Mouse (Mus musculus): Measurements from ENCODE around the gene Zfp488. TPM values are rescaled to one million over a fixed set of nuclear protein-coding genes. Genes with fewer than 3 reads are reported as not detected.

Gene Zfp488
- polyA plus RNA-seq, 1 experiment from 2014 or later, result 0.15 TPM

GRCm38 (mm10) chr14:33989201-33989600, 10.6 kb upstream of the Zfp488 start:
- H3K9ac ChIP-seq, result no peak overlapping the region
- no peaks in the 10 kb centered on the region for H3K36me3 ChIP-seq
- ATAC-seq (ENCODE audit: insufficient read depth, low FRiP score, low read depth), result no peak
- no peak overlapping the region for H3K4me2 ChIP-seq
- no peak overlapping the region for H3K27ac ChIP-seq
- H3K4me3 ChIP-seq (replicated peaks), result no peak overlapping the region
- 53% methylated on average over 3 of the region's 3 CpGs for WGBS
- no peaks in the 10 kb centered on the region for H3K4me1 ChIP-seq
- no peaks in the 10 kb centered on the region for H3K27me3 ChIP-seq (replicated peaks)
- no peaks in the 10 kb centered on the region for H3K9me3 ChIP-seq

- Histone ChIP-seq H3K4me3 (replicated peaks) (no peak overlapping the region), H3K36me3 (no peaks in the 10 kb centered on the region), H3K9me3 (no peaks in the 10 kb centered on the region), H3K27me3 (replicated peaks) (peaks cover 7% of the 10 kb centered on the region; the same call in 1 of the 2 replicates), H3K4me1 (peaks cover 6% of the 10 kb centered on the region), H3K4me2 (no peak overlapping the region), H3K9ac (no peak overlapping the region), H3K27ac (no peak overlapping the region)
- WGBS, result 42% methylated on average over 7 of the region's 7 CpGs
- no peak for ATAC-seq (ENCODE audit: insufficient read depth, low FRiP score, low read depth)
Observed at GRCm38 (mm10) chr14:33977748-33978147, 816 bp downstream of the Zfp488 start.

GRCm38 (mm10) chr14:33974752-33975151, 3.8 kb downstream of the Zfp488 start:
- WGBS, result 69% methylated on average over 5 of the region's 5 CpGs
- ATAC-seq (ENCODE audit: insufficient read depth, low FRiP score, low read depth), result no peak

GRCm38 (mm10) chr14:33972679-33973078, 5.9 kb downstream of the Zfp488 start:
- Histone ChIP-seq H3K36me3 (no peaks in the 10 kb centered on the region), H3K4me1 (no peaks in the 10 kb centered on the region), H3K27me3 (replicated peaks) (no peaks in the 10 kb centered on the region; the same call in 1 of the 2 replicates), H3K4me3 (replicated peaks) (no peak overlapping the region), H3K4me2 (no peak overlapping the region), H3K9ac (no peak overlapping the region), H3K9me3 (no peaks in the 10 kb centered on the region), H3K27ac (no peak overlapping the region)
- ATAC-seq (ENCODE audit: insufficient read depth, low FRiP score, low read depth), result no peak
- 49% methylated on average over 7 of the region's 7 CpGs for WGBS

More at GRCm38 (mm10) chr14:33974752-33975151, 3.8 kb downstream of the Zfp488 start:
- no peak overlapping the region for H3K4me2 ChIP-seq
- H3K4me3 ChIP-seq (replicated peaks), result no peak overlapping the region
- peaks cover 6% of the 10 kb centered on the region for H3K4me1 ChIP-seq
- no peaks in the 10 kb centered on the region for H3K36me3 ChIP-seq
- peaks cover 7% of the 10 kb centered on the region; the same call in 1 of the 2 replicates for H3K27me3 ChIP-seq (replicated peaks)
- H3K9ac ChIP-seq, result no peak overlapping the region
- no peak overlapping the region for H3K27ac ChIP-seq
- no peaks in the 10 kb centered on the region for H3K9me3 ChIP-seq

GRCm38 (mm10) chr14:33965675-33966074, 12.9 kb downstream of the Zfp488 start:
- no peaks in the 10 kb centered on the region for H3K36me3 ChIP-seq
- ATAC-seq (ENCODE audit: insufficient read depth, low FRiP score, low read depth), result no peak
- WGBS, result 60% methylated on average over 7 of the region's 7 CpGs
- no peak overlapping the region for H3K9ac ChIP-seq
- H3K27me3 ChIP-seq (replicated peaks), result no peaks in the 10 kb centered on the region
- H3K9me3 ChIP-seq, result no peaks in the 10 kb centered on the region
- no peak overlapping the region for H3K4me2 ChIP-seq
- no peaks in the 10 kb centered on the region for H3K4me1 ChIP-seq
- H3K27ac ChIP-seq, result no peak overlapping the region
- no peak overlapping the region for H3K4me3 ChIP-seq (replicated peaks)

- no peak for ATAC-seq (ENCODE audit: insufficient read depth, low FRiP score, low read depth)
Observed at GRCm38 (mm10) chr14:33959341-33959740, 19.2 kb downstream of the Zfp488 start.

GRCm38 (mm10) chr14:33958841-33959240, 19.7 kb downstream of the Zfp488 start:
- no peak overlapping the region for H3K4me3 ChIP-seq (replicated peaks)
- H3K9me3 ChIP-seq, result no peaks in the 10 kb centered on the region
- no peak overlapping the region for H3K27ac ChIP-seq
- no peak overlapping the region for H3K9ac ChIP-seq
- no peaks in the 10 kb centered on the region for H3K36me3 ChIP-seq
- WGBS, result 43% methylated on average over 3 of the region's 3 CpGs
- H3K4me1 ChIP-seq, result no peaks in the 10 kb centered on the region
- H3K27me3 ChIP-seq (replicated peaks), result no peaks in the 10 kb centered on the region
- no peak for ATAC-seq (ENCODE audit: insufficient read depth, low FRiP score, low read depth)
- no peak overlapping the region for H3K4me2 ChIP-seq

More at GRCm38 (mm10) chr14:33959341-33959740, 19.2 kb downstream of the Zfp488 start:
- no peaks in the 10 kb centered on the region for H3K27me3 ChIP-seq (replicated peaks)
- H3K4me1 ChIP-seq, result no peaks in the 10 kb centered on the region
- H3K9ac ChIP-seq, result no peak overlapping the region
- no peaks in the 10 kb centered on the region for H3K36me3 ChIP-seq
- H3K27ac ChIP-seq, result no peak overlapping the region
- H3K9me3 ChIP-seq, result no peaks in the 10 kb centered on the region
- H3K4me3 ChIP-seq (replicated peaks), result no peak overlapping the region
- H3K4me2 ChIP-seq, result no peak overlapping the region
- WGBS, result 10% methylated on average over 9 of the region's 9 CpGs

GRCm38 (mm10) chr14:33958186-33958585, 20.4 kb downstream of the Zfp488 start:
- H3K36me3 ChIP-seq, result no peaks in the 10 kb centered on the region
- no peak overlapping the region for H3K4me2 ChIP-seq
- H3K4me1 ChIP-seq, result no peaks in the 10 kb centered on the region
- no peak overlapping the region for H3K27ac ChIP-seq
- no peak overlapping the region for H3K4me3 ChIP-seq (replicated peaks)
- H3K27me3 ChIP-seq (replicated peaks), result no peaks in the 10 kb centered on the region
- ATAC-seq (ENCODE audit: insufficient read depth, low FRiP score, low read depth), result no peak
- H3K9ac ChIP-seq, result no peak overlapping the region
- 85% methylated on average over 4 of the region's 4 CpGs for WGBS
- H3K9me3 ChIP-seq, result no peaks in the 10 kb centered on the region

- Histone ChIP-seq H3K27ac (no peak overlapping the region), H3K4me3 (replicated peaks) (no peak overlapping the region), H3K9me3 (no peaks in the 10 kb centered on the region), H3K4me1 (no peaks in the 10 kb centered on the region), H3K27me3 (replicated peaks) (no peaks in the 10 kb centered on the region), H3K9ac (no peak overlapping the region), H3K4me2 (no peak overlapping the region), H3K36me3 (no peaks in the 10 kb centered on the region)
- 70% methylated on average over 13 of the region's 13 CpGs for WGBS
- ATAC-seq (ENCODE audit: insufficient read depth, low FRiP score, low read depth), result no peak
Observed at GRCm38 (mm10) chr14:33956055-33956454, 22.5 kb downstream of the Zfp488 start.

- Histone ChIP-seq H3K27me3 (replicated peaks) (no peaks in the 10 kb centered on the region), H3K27ac (no peak within 1 kb of the TSS), H3K9me3 (no peaks in the 10 kb centered on the region), H3K9ac (no peak within 1 kb of the TSS), H3K36me3 (no peaks in the 10 kb centered on the region), H3K4me3 (replicated peaks) (no peak within 1 kb of the TSS), H3K4me1 (no peaks in the 10 kb centered on the region), H3K4me2 (no peak within 1 kb of the TSS)
- WGBS, result 80% methylated on average over 5 of the region's 5 CpGs
- ATAC-seq (ENCODE audit: insufficient read depth, low FRiP score, low read depth), result no peak
Observed at GRCm38 (mm10) chr14:33953761-33954160, 24.8 kb downstream of the Zfp488 start, which contains the start of gene Rbp3. Gene Rbp3 (plus strand): TSS chr14:33954003.

- no peak for ATAC-seq (ENCODE audit: insufficient read depth, low FRiP score, low read depth)
- Histone ChIP-seq H3K27ac (no peak overlapping the region), H3K36me3 (no peaks in the 10 kb centered on the region), H3K9me3 (no peaks in the 10 kb centered on the region), H3K4me3 (replicated peaks) (no peak overlapping the region), H3K4me1 (no peaks in the 10 kb centered on the region), H3K27me3 (replicated peaks) (no peaks in the 10 kb centered on the region), H3K9ac (no peak overlapping the region), H3K4me2 (no peak overlapping the region)
- 39% methylated on average over 6 of the region's 6 CpGs for WGBS
Observed at GRCm38 (mm10) chr14:33952233-33952981, 26.2 kb downstream of the Zfp488 start.

GRCm38 (mm10) chr14:33946125-33946524, 32.4 kb downstream of the Zfp488 start:
- no peak for ATAC-seq (ENCODE audit: insufficient read depth, low FRiP score, low read depth)
- WGBS, result 60% methylated on average over 6 of the region's 6 CpGs

More at GRCm38 (mm10) chr14:33946125-33946524, 32.4 kb downstream of the Zfp488 start:
- Histone ChIP-seq H3K9ac (no peak overlapping the region), H3K9me3 (no peaks in the 10 kb centered on the region), H3K4me3 (replicated peaks) (no peak overlapping the region), H3K4me1 (no peaks in the 10 kb centered on the region), H3K27me3 (replicated peaks) (no peaks in the 10 kb centered on the region), H3K36me3 (no peaks in the 10 kb centered on the region), H3K27ac (no peak overlapping the region), H3K4me2 (no peak overlapping the region)

All from stomach, embryonic 15.5 days (tissue).